15 mouse cellular contexts compared by ENCODE assay signal in genomic region chr8:95906738-95907137, GRCm38 (mm10).
"Had no signal": no experiment of that assay in that cellular context is flagged by ENCODE, and none has a peak within 500 bp of the region (broad histone marks: within the 10 kb centered on the region; RNA-seq: fewer than 3 reads in every experiment).

No protein-coding gene starts in this region.

- DNase-seq: kidney, adult 11 months; kidney, adult 8-10 months; kidney, postnatal 25 days; layer of hippocampus, adult 9-11 months; layer of hippocampus, postnatal 36 days; liver, embryonic 13.5 days; lung, adult 2 months; lung, postnatal 14 days; lung, postnatal 4 days; midbrain, embryonic 14.5 days; right cerebral cortex, adult 18-20 months; right cerebral cortex, postnatal 14 days; right cerebral cortex, postnatal 4 days; thymus, adult 18-20 months; thymus, postnatal 36 days had no signal
